Mouse (Mus musculus) adrenal gland, postnatal 10 days (tissue): ENCODE measurements around the gene Olfr584. TPM values are rescaled to one million over a fixed set of nuclear protein-coding genes. Genes with fewer than 3 reads are reported as not detected.

Experiments
- DNase-seq: peaks from one replicate; pipeline ENCODE4 v3.0.0; 2021; ENCODE audit warnings: mixed read lengths
- long read RNA-seq, 2 experiments: library from polyadenylated mRNA; stranded (forward); transcript quantifications; one replicate each; pipeline ENCODE4 v2.0.0; 2021
- total RNA-seq, 2 experiments: library from RNA; stranded (reverse); gene quantifications; 2 replicates each; pipeline ENCODE4 v1.2.3; 2021

Olfr584 gene
- total RNA-seq, result not detected
- long read RNA-seq, experiment 1, result 0 reads
- long read RNA-seq, experiment 2, result 0 reads

DNA sequence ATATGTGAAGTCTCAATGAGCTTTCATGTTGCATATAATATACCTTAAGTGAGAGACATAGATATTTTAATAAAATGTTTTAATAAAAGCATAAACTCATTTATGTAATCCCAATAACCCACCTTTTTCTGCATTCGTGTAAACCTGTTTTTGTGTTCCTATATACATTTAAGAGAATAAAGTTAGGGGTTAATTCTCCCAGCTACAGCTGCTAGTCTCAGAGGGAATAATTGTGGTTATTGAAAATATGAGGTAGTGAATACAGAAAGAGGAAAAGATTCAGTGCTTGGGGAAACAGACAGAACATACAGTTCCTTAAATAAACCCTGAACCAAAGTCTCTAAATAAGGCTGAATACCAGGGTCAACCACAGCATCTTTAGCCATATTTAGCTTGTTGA is at the start of gene Olfr584:
Gene Olfr584 (plus strand): TSS at position 301 of the 400 bp plus-strand sequence.
- no peak for DNase-seq

DNA sequence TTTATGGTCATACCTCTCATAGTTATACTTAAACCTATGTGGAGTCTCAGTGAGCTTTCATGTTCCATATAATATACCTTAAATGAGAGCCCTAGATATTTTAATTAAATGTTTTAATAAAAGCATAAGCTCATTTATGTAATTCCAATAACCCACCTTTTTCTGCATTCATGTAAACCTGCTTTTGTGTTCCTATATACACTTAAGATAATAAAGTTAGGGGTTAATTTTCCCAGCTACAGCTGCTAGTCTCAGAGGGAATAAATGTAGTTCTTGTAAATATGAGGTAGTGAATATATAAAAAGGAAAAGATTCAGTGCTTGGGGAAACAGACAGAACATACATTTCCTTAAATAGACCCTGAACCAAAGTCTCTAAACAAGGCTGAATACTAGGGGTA is 44.0 kb upstream of the Olfr584 start, which contains the start of gene Olfr582:
Gene Olfr582 (plus strand): TSS at position 301 of the 400 bp plus-strand sequence.
- no peak for DNase-seq

DNA sequence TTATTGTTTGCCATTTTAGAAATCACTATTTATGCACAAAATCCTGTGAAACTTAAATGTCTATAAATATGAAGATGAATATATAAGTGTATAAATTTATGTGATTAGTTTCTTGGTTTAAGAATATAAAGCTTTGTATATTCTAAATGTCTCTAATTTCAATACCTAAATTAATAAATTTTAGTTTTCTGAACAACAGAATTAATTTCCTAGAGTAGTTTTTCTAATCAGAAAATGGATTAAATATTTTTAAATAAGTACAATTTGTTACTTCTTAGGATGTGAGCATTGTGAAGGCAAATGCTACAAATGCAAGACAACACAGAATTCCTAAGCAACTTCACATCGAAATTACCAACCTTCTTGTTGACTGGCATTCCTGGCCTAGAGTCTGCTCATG is 30.7 kb upstream of the Olfr584 start, which contains the start of gene Olfr583:
Gene Olfr583 (plus strand): TSS at position 301 of the 400 bp plus-strand sequence.
- DNase-seq, result no peak

DNA sequence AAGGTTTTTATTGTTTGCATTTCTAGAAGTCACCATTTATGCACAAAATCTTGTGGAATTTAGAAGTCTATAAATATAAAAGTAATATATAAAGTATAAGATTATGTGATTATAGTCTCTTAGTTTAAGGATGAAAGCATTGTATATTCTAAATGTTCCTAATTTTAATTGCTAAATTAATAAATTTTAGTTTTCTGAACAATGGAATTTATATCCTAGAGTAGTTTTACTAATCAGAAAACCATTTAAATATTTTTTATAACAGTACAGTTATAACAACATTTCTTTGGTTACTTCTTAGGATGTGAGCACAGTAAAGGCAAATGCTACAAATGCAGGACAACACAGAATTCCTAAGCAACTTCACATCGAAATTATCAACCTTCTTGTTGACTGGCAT is 15.7 kb downstream of the Olfr584 start, which contains the start of gene Olfr585:
Gene Olfr585 (plus strand): TSS at position 301 of the 400 bp plus-strand sequence.
- no peak for DNase-seq

DNA sequence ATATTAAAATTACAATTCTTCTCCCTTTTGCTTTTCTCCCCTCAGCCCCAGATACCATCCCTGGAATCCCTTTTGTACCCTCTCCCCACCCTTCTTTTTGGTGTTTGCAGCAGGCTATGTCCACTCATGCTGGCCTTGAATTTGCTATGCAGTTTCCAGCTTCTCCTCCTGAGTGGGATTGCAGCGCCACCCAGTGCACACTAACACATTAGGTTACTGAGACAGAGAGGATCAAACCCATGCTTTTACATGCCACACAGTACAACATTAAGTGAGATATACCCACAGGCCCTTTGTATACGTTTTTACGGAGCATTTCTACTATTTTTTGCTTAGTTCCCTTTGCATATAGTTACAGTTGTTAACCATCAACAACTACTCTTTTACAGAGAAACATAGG is 37.7 kb downstream of the Olfr584 start:
- peak; percentile 1 for DNase-seq

DNA sequence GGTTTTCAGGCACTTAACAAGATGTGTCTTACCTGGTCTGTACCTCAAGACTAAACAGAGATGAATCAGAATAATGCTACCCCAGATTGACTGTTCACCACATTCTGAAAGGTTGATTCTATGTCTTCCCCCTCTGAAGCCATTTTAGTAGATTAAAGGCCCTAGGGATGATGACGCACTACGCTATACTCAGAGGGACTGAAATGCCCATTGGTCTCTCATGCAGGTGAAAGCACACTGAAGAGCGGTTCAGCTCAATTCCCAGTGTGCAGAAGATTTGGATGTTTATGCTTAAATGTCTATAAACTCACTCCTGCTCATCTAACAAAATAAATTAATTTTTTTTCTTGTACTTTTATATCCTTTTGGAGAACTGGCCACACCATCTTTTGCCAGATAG is 43.9 kb downstream of the Olfr584 start, which contains the start of gene Olfr586:
Gene Olfr586 (minus strand): TSS at position 101 of the 400 bp plus-strand sequence.
- DNase-seq, result no peak

Other genes starting within 250 kb of the Olfr584 start
- gene Olfr566, start 223.1 kb upstream of the Olfr584 start, total RNA-seq, result not detected
- gene Olfr568, start 204.8 kb upstream of the Olfr584 start, total RNA-seq, result not detected
- gene Olfr569, start 191.0 kb upstream of the Olfr584 start, total RNA-seq, result not detected
- not detected for gene Olfr570, start 187.3 kb upstream of the Olfr584 start, total RNA-seq
- gene Olfr571, start 164.3 kb upstream of the Olfr584 start, total RNA-seq, result not detected
- gene Olfr572, start 157.5 kb upstream of the Olfr584 start, total RNA-seq, result not detected
- gene Olfr573-ps1, start 139.3 kb upstream of the Olfr584 start, total RNA-seq, result not detected
- gene Olfr574, start 133.4 kb upstream of the Olfr584 start, total RNA-seq, result not detected
- gene Olfr575, start 123.1 kb upstream of the Olfr584 start, total RNA-seq, result not detected
- gene Olfr576, start 119.2 kb upstream of the Olfr584 start, total RNA-seq, result not detected
- not detected for gene Olfr577, start 105.9 kb upstream of the Olfr584 start, total RNA-seq
- gene Olfr578, start 92.6 kb upstream of the Olfr584 start, total RNA-seq, result not detected
- gene Olfr582, start 43.9 kb upstream of the Olfr584 start, total RNA-seq, result not detected
- not detected for gene Olfr583, start 30.6 kb upstream of the Olfr584 start, total RNA-seq
- gene Olfr585, start 15.8 kb downstream of the Olfr584 start, total RNA-seq, result not detected
- not detected for gene Olfr586, start 43.8 kb downstream of the Olfr584 start, total RNA-seq
- not detected for gene Olfr588-ps1, start 59.0 kb downstream of the Olfr584 start, total RNA-seq
- not detected for gene Olfr589, start 74.5 kb downstream of the Olfr584 start, total RNA-seq
- gene Olfr591, start 96.5 kb downstream of the Olfr584 start, total RNA-seq, result not detected
- not detected for gene Olfr592, start 102.9 kb downstream of the Olfr584 start, total RNA-seq
- not detected for gene Olfr593, start 130.0 kb downstream of the Olfr584 start, total RNA-seq
- gene Olfr594, start 135.1 kb downstream of the Olfr584 start, total RNA-seq, result not detected
- gene Usp17ld, start 170.6 kb downstream of the Olfr584 start, total RNA-seq, result not detected
- gene Olfr596, start 223.8 kb downstream of the Olfr584 start, total RNA-seq, result not detected
- gene Olfr597, start 234.4 kb downstream of the Olfr584 start, total RNA-seq, result not detected
- gene Olfr598, start 241.7 kb downstream of the Olfr584 start, total RNA-seq, result not detected